Mouse (Mus musculus) liver, adult 2 months (tissue): ENCODE results near the gene Akap3. TPM values are rescaled to one million over a fixed set of nuclear protein-coding genes. Genes with fewer than 3 reads are reported as not detected.

ENCODE experiments used
- DNase-seq: peaks from one replicate; pipeline ENCODE4 v3.0.0-alpha.2; 2011; ENCODE audit warnings: low read depth, low spot score; ENCODE audit errors: extremely low read depth
- H3K27ac ChIP-seq: fragments of 200-500 bp; replicated peaks from 2 replicates; pipeline ENCODE4 v1.5.1; 2012; ENCODE audit warnings: low read depth, mild to moderate bottlenecking, control low read depth, inconsistent platforms, low read length; ENCODE audit not compliant: insufficient read depth
- H3K27me3 ChIP-seq: fragments of 200-500 bp; 2 replicates; pipeline ENCODE4 v1.6.1; 2012; ENCODE audit warnings: mild to moderate bottlenecking, moderate library complexity, low read length, inconsistent platforms; ENCODE audit not compliant: control insufficient read depth, insufficient read depth
- H3K36me3 ChIP-seq: fragments of 200-500 bp; 2 replicates; pipeline ENCODE4 v1.6.1; 2012; ENCODE audit warnings: low read length, inconsistent platforms; ENCODE audit not compliant: control insufficient read depth, insufficient read depth
- H3K4me1 ChIP-seq: fragments of 200-500 bp; 2 replicates; pipeline ENCODE4 v1.6.1; 2011; ENCODE audit warnings: low read length; ENCODE audit not compliant: control insufficient read depth, insufficient read depth
- H3K4me3 ChIP-seq: fragments of 200-500 bp; 2 replicates; pipeline ENCODE4 v1.5.1; 2011; ENCODE audit warnings: low read depth, mild to moderate bottlenecking, control low read depth, low read length, moderate library complexity; ENCODE audit not compliant: insufficient read depth
- H3K79me2 ChIP-seq: fragments of 200-500 bp; 2 replicates; pipeline ENCODE4 v1.6.1; 2012; ENCODE audit warnings: inconsistent platforms, mild to moderate bottlenecking, low read length, moderate library complexity; ENCODE audit not compliant: control insufficient read depth, insufficient read depth
- H3K9ac ChIP-seq: fragments of 200-500 bp; 2 replicates; pipeline ENCODE4 v1.6.1; 2012; ENCODE audit warnings: low read depth, mild to moderate bottlenecking, control low read depth, inconsistent platforms, low read length
- CTCF ChIP-seq: fragments of 200-500 bp; IDR thresholded peaks from 2 replicates; pipeline ENCODE4 v1.5.1; 2011; ENCODE audit warnings: low read depth, low read length, control low read depth
- POLR2A ChIP-seq: fragments of 200-500 bp; IDR thresholded peaks from 2 replicates; pipeline ENCODE4 v1.6.1; 2011; ENCODE audit warnings: low read length, control low read depth; ENCODE audit not compliant: insufficient read depth; ENCODE audit errors: extremely low read depth
- WGBS: fragments of 180-500 bp; shearing (Covaris S2); methylation state at CpG from one replicate; pipeline ENCODE4 v1.1.7; 2018; 5-methylcytosine and 5-hydroxymethylcytosine counted together
- polyA plus RNA-seq: library from polyadenylated mRNA; depleted of rRNA; stranded (reverse); fragments of >200 nt; gene quantifications from 2 replicates; pipeline ENCODE4 v1.2.3, GENCODE M21; 2012; rRNA removed
- total RNA-seq: library from RNA; depleted of rRNA; stranded (reverse); fragments of >200 nt; gene quantifications from 2 replicates; pipeline ENCODE4 v1.2.3, GENCODE M21; 2014; rRNA removed

Akap3 gene
- total and polyA plus RNA-seq, 2 experiments: 0.09 TPM; not detected in 1

DNA sequence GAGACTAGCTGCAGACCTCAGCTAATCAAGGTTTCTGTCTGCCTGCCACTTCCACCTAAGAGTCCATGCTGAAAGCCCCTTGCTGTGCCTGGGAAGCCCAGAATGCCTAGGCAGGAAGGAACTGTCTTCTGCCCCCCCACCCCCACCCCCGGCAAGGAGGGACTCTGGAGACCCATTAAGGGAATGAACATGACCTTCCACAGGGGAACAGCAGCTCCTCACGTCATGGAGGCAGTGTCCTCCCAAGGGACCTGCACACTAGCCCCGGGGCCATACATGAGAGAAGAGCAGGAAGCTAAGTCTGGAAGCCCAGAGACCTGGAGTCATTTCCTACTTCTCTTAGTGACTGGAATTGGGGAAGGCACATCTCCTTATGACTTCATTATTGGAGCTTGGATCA lies 55.0 kb downstream of the Akap3 start:
- Histone ChIP-seq H3K4me1 (no peaks in the 10 kb centered on the region), H3K79me2 (no peaks in the 10 kb centered on the region), H3K9ac (no peak overlapping the region), H3K4me3 (no peak overlapping the region), H3K27ac (no peak overlapping the region), H3K27me3 (no peaks in the 10 kb centered on the region), H3K36me3 (no peaks in the 10 kb centered on the region)
- DNase-seq: no peak
- TF ChIP-seq POLR2A (no peak), CTCF (no peak)
- 67% methylated on average over 3 of the region's 3 CpGs for WGBS

- peak; percentile 16 for DNase-seq
- H3K36me3 ChIP-seq: no peaks in the 10 kb centered on the region
- H3K27me3 ChIP-seq: no peaks in the 10 kb centered on the region
- H3K27ac ChIP-seq: no peak overlapping the region
- TF ChIP-seq POLR2A: no peak
- no peak for TF ChIP-seq CTCF
- WGBS: 67% methylated on average over 4 of the region's 4 CpGs
- H3K4me3 ChIP-seq: peak overlapping the region; percentile 10; the same call in 1 of the 2 replicates
- no peaks in the 10 kb centered on the region for H3K79me2 ChIP-seq
- no peaks in the 10 kb centered on the region for H3K4me1 ChIP-seq
- H3K9ac ChIP-seq: no peak overlapping the region
Observed at GRCm38 (mm10) chr6:126910727-126911126, 57.8 kb downstream of the Akap3 start.

- Histone ChIP-seq H3K27ac (no peak overlapping the region), H3K79me2 (no peaks in the 10 kb centered on the region), H3K4me3 (no peak overlapping the region), H3K4me1 (no peaks in the 10 kb centered on the region), H3K9ac (no peak overlapping the region), H3K36me3 (no peaks in the 10 kb centered on the region), H3K27me3 (no peaks in the 10 kb centered on the region)
- no peak for DNase-seq
- TF ChIP-seq CTCF: no peak
- TF ChIP-seq POLR2A: no peak
- 76% methylated on average over 5 of the region's 5 CpGs for WGBS
Observed at GRCm38 (mm10) chr6:126914928-126915327, 62.0 kb downstream of the Akap3 start.

- H3K36me3 ChIP-seq: no peaks in the 10 kb centered on the region
Observed at GRCm38 (mm10) chr6:126921111-126921881, 68.4 kb downstream of the Akap3 start, which contains the start of gene Dyrk4. Gene Dyrk4, minus strand, starts transcription at chr6:126921839.

More at GRCm38 (mm10) chr6:126921111-126921881, 68.4 kb downstream of the Akap3 start, which contains the start of gene Dyrk4:
- Histone ChIP-seq H3K4me3 (peak within 1 kb of the TSS; percentile 18; the same call in 1 of the 2 replicates), H3K4me1 (no peaks in the 10 kb centered on the region), H3K79me2 (no peaks in the 10 kb centered on the region), H3K9ac (0 out of 2 replicates have a peak within 1 kb of the TSS, but pooled peaks have one; percentile 17), H3K27ac (no peak within 1 kb of the TSS), H3K27me3 (no peaks in the 10 kb centered on the region)
- no peak for TF ChIP-seq POLR2A
- no peak for TF ChIP-seq CTCF
- no peak for DNase-seq
- WGBS: 24% methylated on average over 21 of the region's 21 CpGs

Other genes with a start within 250 kb of the Akap3 start
- gene Kcna1, start 206.7 kb upstream of the Akap3 start, total RNA-seq: 0.07 and 0.09 TPM in 2 replicates
- not detected in 2 replicates for gene Kcna1, start 206.7 kb upstream of the Akap3 start, polyA plus RNA-seq
- under 0.01 TPM in 1 of 2 replicates, not detected in the other for gene Kcna6, start 112.4 kb upstream of the Akap3 start, total RNA-seq
- gene Kcna6, start 112.4 kb upstream of the Akap3 start, polyA plus RNA-seq: 0.02 TPM in 1 of 2 replicates, not detected in the other
- gene Ndufa9, start 4.0 kb upstream of the Akap3 start, total RNA-seq: 143 and 144 TPM in 2 replicates
- 125 and 132 TPM in 2 replicates for gene Ndufa9, start 4.0 kb upstream of the Akap3 start, polyA plus RNA-seq
- gene Dyrk4, start 68.7 kb downstream of the Akap3 start, total RNA-seq: 0.07 TPM in 1 of 2 replicates, not detected in the other
- not detected in 2 replicates for gene Dyrk4, start 68.7 kb downstream of the Akap3 start, polyA plus RNA-seq
- gene Rad51ap1, start 86.5 kb downstream of the Akap3 start, total RNA-seq: 0.28 and 0.67 TPM in 2 replicates
- gene Rad51ap1, start 86.5 kb downstream of the Akap3 start, polyA plus RNA-seq: 0.12 and 0.20 TPM in 2 replicates
- 9.7 and 13.9 TPM in 2 replicates for gene D6Wsu163e, start 86.9 kb downstream of the Akap3 start, total RNA-seq
- 2.6 and 2.7 TPM in 2 replicates for gene D6Wsu163e, start 86.9 kb downstream of the Akap3 start, polyA plus RNA-seq
- gene Fgf6, start 162.5 kb downstream of the Akap3 start, total RNA-seq: not detected in 2 replicates
- gene Fgf6, start 162.5 kb downstream of the Akap3 start, polyA plus RNA-seq: not detected in 2 replicates
- not detected in 2 replicates for gene Fgf23, start 219.8 kb downstream of the Akap3 start, total RNA-seq
- not detected in 2 replicates for gene Fgf23, start 219.8 kb downstream of the Akap3 start, polyA plus RNA-seq